Mouse (Mus musculus): Measurements from ENCODE around the gene Lsamp.

Lsamp gene

GRCm38 (mm10) chr16:39984205-39984634 lies at the start of gene Lsamp:
Gene Lsamp (plus strand): TSS chr16:39984361.
- no peak for DNase-seq (ENCODE audit: low read depth, low spot score)

GRCm38 (mm10) chr16:39957686-39958085 lies 26.5 kb upstream of the Lsamp start:
- no peak for DNase-seq (ENCODE audit: low read depth, low spot score)

- no peak for DNase-seq (ENCODE audit: low read depth, low spot score)
Observed at GRCm38 (mm10) chr16:39972712-39973111, 11.4 kb upstream of the Lsamp start.

GRCm38 (mm10) chr16:39984635-39985291 lies 602 bp downstream of the Lsamp start:
- DNase-seq (ENCODE audit: low read depth, low spot score): no peak

- no peak for DNase-seq (ENCODE audit: low read depth, low spot score)
Observed at GRCm38 (mm10) chr16:39988466-39988865, 4.3 kb downstream of the Lsamp start.

- DNase-seq (ENCODE audit: low read depth, low spot score): no peak
Observed at GRCm38 (mm10) chr16:39994821-39995220, 10.7 kb downstream of the Lsamp start.

GRCm38 (mm10) chr16:40008800-40009199 lies 24.6 kb downstream of the Lsamp start:
- no peak for DNase-seq (ENCODE audit: low read depth, low spot score)

- no peak for DNase-seq (ENCODE audit: low read depth, low spot score)
Observed at GRCm38 (mm10) chr16:40011106-40011505, 26.9 kb downstream of the Lsamp start.

- no peak for DNase-seq (ENCODE audit: low read depth, low spot score)
Observed at GRCm38 (mm10) chr16:40022611-40023010, 38.5 kb downstream of the Lsamp start.

GRCm38 (mm10) chr16:40036719-40037118 lies 52.6 kb downstream of the Lsamp start:
- DNase-seq (ENCODE audit: low read depth, low spot score): no peak

GRCm38 (mm10) chr16:40059546-40059945 lies 75.4 kb downstream of the Lsamp start:
- DNase-seq (ENCODE audit: low read depth, low spot score): no peak

- DNase-seq (ENCODE audit: low read depth, low spot score): no peak
Observed at GRCm38 (mm10) chr16:40059968-40060367, 75.8 kb downstream of the Lsamp start.

- DNase-seq (ENCODE audit: low read depth, low spot score): no peak
Observed at GRCm38 (mm10) chr16:40060491-40060890, 76.3 kb downstream of the Lsamp start.

GRCm38 (mm10) chr16:40075556-40075955 lies 91.4 kb downstream of the Lsamp start:
- DNase-seq (ENCODE audit: low read depth, low spot score): no peak

- peak; percentile 47 for DNase-seq (ENCODE audit: low read depth, low spot score)
Observed at GRCm38 (mm10) chr16:40080224-40080623, 96.1 kb downstream of the Lsamp start.

- no peak for DNase-seq (ENCODE audit: low read depth, low spot score)
Observed at GRCm38 (mm10) chr16:40104329-40104728, 120.2 kb downstream of the Lsamp start.

- no peak for DNase-seq (ENCODE audit: low read depth, low spot score)
Observed at GRCm38 (mm10) chr16:40182918-40183317, 198.8 kb downstream of the Lsamp start.

- DNase-seq (ENCODE audit: low read depth, low spot score): no peak
Observed at GRCm38 (mm10) chr16:40187987-40188590, 203.9 kb downstream of the Lsamp start.

GRCm38 (mm10) chr16:40194401-40194800 lies 210.2 kb downstream of the Lsamp start:
- no peak for DNase-seq (ENCODE audit: low read depth, low spot score)

- DNase-seq (ENCODE audit: low read depth, low spot score): no peak
Observed at GRCm38 (mm10) chr16:40194839-40195238, 210.7 kb downstream of the Lsamp start.

- no peak for DNase-seq (ENCODE audit: low read depth, low spot score)
Observed at GRCm38 (mm10) chr16:40228627-40229026, 244.5 kb downstream of the Lsamp start.

- no peak for DNase-seq (ENCODE audit: low read depth, low spot score)
Observed at GRCm38 (mm10) chr16:40233066-40233465, 248.9 kb downstream of the Lsamp start.

GRCm38 (mm10) chr16:40234151-40234895 lies 250.2 kb downstream of the Lsamp start:
- DNase-seq (ENCODE audit: low read depth, low spot score): no peak

All from A20 (cell line).